ENCODE assay signal across 1 mouse cellular context in the genomic region with DNA sequence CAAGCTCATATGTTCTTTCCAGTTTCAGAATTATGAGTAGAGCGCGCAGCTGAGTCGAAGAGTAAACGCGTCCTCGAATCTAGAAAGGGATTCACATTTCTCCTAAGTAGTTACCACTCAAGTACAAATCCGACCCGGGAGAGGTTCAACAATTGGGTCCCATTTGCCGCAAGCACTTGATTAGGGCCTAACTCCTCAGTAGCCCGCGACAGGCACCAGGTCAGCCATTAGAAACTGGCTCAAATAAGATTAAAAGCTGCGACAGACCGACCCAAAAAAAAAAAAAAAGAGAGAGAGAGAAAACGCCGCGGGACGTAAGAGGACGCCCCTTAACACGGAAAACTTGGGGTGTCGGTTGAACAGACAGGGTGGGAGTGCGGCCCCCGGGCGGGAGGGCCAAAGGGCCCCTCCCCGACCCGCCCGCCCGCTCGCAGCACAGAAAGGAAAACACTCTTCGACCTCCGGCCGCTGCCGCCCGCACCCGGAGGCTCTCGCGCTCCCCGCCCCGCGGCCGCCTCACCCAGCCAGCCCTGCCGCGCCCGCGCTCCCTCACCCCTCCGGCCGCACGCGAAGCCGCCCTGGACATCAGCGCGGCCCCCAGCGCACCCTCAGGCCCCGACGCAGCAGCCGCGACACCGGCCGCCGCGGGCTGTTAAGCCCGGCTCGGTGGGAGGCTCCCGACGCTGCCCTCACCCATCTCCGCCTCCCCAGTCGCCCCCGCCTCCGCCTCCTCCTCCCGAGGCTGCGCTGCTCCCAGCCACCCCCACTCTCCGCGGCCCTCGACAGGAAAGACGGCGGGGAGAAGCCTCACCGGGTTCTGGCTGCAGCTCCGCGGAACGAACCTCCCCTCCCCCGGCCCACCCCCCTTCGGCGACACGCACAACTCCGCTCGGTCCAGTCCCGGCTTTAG.
TF ChIP-seq lines count a peak whose summit lies in the region.

No protein-coding gene starts in this region.

TF ChIP-seq in CH12.LX, 34 proteins besides CTCF, POLR2A, EP300 and RAD21:
- peak; percentile 73 for TF ChIP-seq ZNF384 (IDR thresholded peaks at IDR 0.05; ENCODE audit: low read depth, low read length)
